Mouse (Mus musculus) myocyte (in vitro differentiated cells): ENCODE results near the gene Hoxb2.

Experiments used
- MAX ChIP-seq: IDR thresholded peaks from one replicate; pipeline ENCODE4 v1.6.1; 2011; ENCODE audit warnings: low read depth, mild to moderate bottlenecking, control low read depth
- POLR2A ChIP-seq: IDR thresholded peaks from one replicate; pipeline ENCODE4 v1.6.1; 2011; ENCODE audit warnings: low read depth, mild to moderate bottlenecking, control low read depth, moderate library complexity; ENCODE audit not compliant: insufficient read length
- POLR2AphosphoS2 ChIP-seq: IDR thresholded peaks from one replicate; pipeline ENCODE4 v1.6.1; 2011; ENCODE audit warnings: low read depth, control low read depth; ENCODE audit not compliant: insufficient read length
- SRF ChIP-seq: IDR thresholded peaks from one replicate; pipeline ENCODE4 v1.6.1; 2011; ENCODE audit warnings: low read depth; ENCODE audit not compliant: control insufficient read depth, insufficient read length
- USF1 ChIP-seq: IDR thresholded peaks from one replicate; pipeline ENCODE4 v1.6.1; 2011; ENCODE audit warnings: low read depth, mild to moderate bottlenecking, control low read depth, moderate library complexity

- TF ChIP-seq POLR2A = no peak
- TF ChIP-seq MAX = no peak
- no peak for TF ChIP-seq POLR2AphosphoS2
- no peak for TF ChIP-seq USF1
- no peak for TF ChIP-seq SRF
These were observed 3.2 kb downstream of the Hoxb2 start for GRCm38 (mm10) chr11:96353522-96353841.
